Mouse (Mus musculus) retina, adult 2 months (tissue): ENCODE data around the gene Ms4a15.

ENCODE experiments used
- DNase-seq: peaks from one replicate; pipeline ENCODE4 v3.0.0-alpha.2; 2012; ENCODE audit warnings: low read depth, low spot score

Ms4a15 gene

DNA sequence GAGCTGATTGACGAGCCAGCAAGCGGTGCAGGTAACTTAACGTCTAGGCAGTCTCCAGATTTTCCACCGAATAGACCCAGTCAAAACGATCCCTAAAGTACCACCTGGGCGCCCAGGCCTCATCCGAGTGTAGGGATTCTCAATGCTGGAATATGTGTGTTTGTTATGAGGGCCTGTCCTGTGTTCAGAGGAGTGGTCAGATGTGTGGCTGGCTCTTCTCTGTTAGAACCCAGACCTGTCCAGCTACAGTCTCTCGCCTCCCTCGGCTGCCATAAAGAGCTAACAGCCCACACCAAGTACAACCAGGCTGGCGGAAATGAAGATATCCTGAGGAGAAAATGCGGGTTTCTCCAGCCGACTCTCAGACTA, 33.1 kb downstream of the Ms4a15 start:
- DNase-seq, result no peak

- peak; percentile 58 for DNase-seq
Measured at GRCm38 (mm10) chr19:10959085-10959977, 33.7 kb downstream of the Ms4a15 start.

GRCm38 (mm10) chr19:10952021-10952939, 40.8 kb downstream of the Ms4a15 start:
- peak; percentile 77 for DNase-seq

DNA sequence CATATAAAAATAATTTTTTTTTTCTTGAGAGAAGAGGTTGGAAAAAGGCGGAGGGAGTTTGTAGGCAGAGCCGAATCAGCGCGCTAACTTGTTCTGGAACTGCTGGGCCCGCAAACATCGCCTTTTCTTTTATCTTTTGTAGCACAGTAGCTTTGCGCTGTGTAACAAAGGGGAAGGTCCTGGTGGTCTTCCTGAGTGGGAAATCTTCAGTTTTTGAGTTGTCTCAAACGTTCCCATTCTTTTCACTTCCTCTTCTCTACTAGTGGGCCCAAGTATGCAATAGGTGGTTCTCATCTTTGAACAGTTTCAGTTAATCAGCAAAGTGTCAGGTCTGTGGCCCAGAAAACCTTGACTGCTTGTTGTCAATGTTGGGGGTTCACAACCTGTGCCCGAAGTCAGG, 43.5 kb downstream of the Ms4a15 start:
- DNase-seq, result no peak

- DNase-seq, result peak; percentile 97
Measured at GRCm38 (mm10) chr19:10949112-10949511, 43.9 kb downstream of the Ms4a15 start, which contains the start of gene Ccdc86. TSS of gene Ccdc86 (minus strand) at chr19:10949266.

DNA sequence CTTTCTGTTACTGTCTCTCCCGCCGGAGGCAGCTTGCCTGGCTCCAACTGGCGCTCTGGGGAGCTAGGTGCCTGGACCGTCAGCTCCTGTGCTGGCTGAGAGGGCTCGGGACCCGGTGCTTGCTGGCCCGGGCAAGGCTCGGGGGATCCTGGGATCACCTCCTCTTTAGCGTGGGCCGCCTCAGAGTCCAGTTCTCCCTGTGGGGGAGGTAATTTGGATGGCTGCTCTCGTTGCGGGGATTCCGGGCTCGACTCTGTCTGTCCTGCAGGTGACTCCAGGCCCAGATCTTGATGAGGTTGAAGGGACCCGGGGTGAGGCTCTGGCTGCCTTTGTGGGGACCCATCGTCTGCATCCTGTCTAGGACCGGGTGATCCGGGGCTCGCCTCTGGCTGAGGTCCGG, 44.6 kb downstream of the Ms4a15 start:
- no peak for DNase-seq

- no peak for DNase-seq
Measured at GRCm38 (mm10) chr19:10947219-10947618, 45.8 kb downstream of the Ms4a15 start.

DNA sequence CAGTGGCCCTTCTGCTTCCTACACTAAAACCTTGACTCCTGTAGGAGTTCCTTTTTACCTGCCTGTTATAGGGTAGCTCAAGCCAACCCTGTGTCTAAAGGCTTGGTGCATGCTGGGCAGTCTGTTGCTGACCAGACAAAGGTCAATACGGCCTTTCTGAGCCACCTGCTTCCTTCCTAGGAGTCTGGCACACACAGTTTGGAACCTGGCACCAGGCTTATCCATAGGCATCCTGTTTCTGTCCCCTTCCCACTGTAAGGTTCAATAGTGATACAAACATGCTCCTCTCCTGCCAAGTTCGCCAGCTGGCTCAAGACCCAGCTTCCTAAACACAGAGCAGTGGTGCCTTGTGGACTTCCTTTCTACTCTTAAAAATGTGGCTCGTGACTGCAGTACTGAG, 46.5 kb downstream of the Ms4a15 start:
- no peak for DNase-seq

- no peak for DNase-seq
Measured at GRCm38 (mm10) chr19:10943955-10944354, 49.1 kb downstream of the Ms4a15 start.

- DNase-seq, result no peak
Measured at GRCm38 (mm10) chr19:10940801-10941457, 52.1 kb downstream of the Ms4a15 start.

- DNase-seq, result peak; percentile 48
Measured at GRCm38 (mm10) chr19:10940097-10940800, 52.8 kb downstream of the Ms4a15 start.

GRCm38 (mm10) chr19:10938771-10939170, 54.3 kb downstream of the Ms4a15 start:
- no peak for DNase-seq

GRCm38 (mm10) chr19:10937110-10937563, 55.9 kb downstream of the Ms4a15 start, which contains the start of gene Ptgdr2:
TSS of gene Ptgdr2 (plus strand) at chr19:10937160.
- DNase-seq, result no peak

GRCm38 (mm10) chr19:10936077-10936476, 57.0 kb downstream of the Ms4a15 start:
- DNase-seq, result no peak

GRCm38 (mm10) chr19:10935029-10935428, 58.0 kb downstream of the Ms4a15 start:
- no peak for DNase-seq

DNA sequence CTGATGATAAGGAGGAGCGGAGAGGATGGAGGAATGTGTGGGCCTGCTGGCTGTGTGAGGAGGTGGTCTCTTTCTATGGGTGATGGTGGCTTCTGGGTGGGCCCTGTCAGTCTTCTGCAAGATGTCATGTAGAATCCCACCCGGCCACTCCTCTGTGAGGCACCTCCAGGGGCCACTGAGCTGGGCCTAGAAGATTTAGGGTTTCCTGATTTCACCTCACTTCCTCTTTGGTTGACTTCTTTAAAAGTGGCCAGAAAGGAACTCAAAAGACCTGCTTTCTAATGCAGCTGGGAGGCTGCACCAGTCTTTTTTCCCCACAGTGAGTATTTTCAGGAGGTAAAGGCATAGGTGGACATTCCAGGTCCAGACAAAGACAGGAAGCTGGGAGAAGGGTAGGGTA, 62.4 kb downstream of the Ms4a15 start:
- no peak for DNase-seq
